Mouse (Mus musculus): ENCODE measurements around the gene Rapgef4.

Rapgef4 gene

DNA sequence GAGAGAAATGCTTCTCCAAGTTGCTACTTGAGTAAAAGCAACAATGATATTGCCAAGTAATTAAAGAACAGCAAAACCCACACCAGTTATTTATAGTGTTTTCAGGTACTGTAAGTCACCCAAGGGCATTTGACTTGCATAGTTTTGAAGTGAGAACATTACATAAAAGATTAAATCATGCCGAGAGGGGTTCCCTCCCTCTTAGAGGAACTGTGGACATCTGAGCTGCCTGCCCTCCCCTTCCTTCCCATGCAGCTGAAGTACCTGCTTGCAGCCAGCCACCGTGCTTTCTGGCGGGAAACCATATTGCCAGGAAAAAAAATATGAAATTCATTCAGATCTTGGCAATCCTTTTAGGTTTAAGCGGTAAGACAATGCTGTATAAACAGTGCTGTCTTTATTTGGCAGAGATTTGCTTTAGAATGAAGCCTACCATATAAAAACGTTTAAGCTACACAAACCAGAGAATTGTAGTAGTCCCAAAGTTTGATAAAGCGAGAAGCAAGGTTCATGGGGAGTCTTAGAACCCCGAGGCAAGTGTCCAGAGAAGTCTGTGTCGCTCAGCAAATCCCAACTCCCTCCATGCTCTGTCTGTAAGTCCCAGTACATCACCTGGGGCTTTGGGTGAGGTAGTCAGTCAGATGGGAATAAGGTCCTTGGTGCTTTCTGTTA, 174.2 kb downstream of the Rapgef4 start:
- DNase-seq: no peak

DNA sequence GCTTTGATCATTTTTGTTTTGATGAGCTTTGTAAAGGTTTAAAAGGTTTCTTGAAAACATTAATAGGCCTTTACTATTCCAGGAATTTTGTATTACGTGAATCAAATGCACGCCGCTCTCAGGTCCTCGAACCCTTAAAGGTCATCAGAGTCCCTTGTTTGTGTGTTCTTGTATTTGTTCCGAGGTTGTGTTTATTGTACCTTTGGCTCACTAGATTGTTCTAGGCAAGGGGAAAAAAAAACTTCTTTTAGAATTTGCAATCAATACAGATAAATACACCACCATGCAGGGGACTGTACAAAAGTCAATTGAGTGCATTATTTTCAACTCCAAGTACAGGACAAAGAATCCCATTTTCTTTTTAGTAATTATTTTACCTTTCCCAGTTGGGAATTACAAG, 175.4 kb downstream of the Rapgef4 start:
- no peak for DNase-seq

DNA sequence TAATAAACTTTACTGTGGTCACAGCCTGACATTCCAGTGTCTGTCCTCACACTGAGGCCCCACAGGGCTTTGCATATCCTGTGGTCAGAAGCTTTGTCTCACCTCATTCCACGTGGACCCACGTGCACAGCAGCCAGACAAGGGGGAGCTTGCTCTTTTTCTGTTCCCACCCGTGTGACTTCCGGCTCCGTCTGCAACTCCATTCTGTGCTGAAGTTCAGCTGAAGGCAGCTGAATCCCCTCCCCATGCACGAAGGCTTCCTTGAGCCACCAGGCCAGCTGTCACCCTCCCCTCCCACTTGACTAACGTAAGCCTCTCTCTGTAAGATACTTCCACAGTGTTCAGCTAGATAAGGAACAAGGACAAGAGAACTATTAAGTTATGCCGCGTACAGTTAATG, 176.5 kb downstream of the Rapgef4 start:
- DNase-seq: no peak

DNA sequence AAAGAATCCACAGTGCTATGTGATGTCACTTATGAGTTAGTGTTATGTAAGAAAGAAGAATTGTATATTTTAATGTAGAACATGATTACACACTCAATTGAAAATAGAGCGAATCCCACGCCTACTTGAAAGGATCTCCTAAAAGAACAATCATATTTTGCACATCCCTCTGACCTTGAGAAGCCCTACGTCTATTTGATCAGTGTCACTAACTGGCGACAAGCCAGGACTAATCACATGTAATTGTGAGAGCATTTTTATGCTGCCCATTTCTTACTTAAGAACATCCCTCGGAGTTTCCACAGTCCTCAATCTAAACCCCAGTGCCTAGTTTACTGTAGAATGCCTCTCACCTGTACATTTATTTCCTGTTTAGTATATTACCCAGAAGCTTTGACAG, 177.0 kb downstream of the Rapgef4 start:
- no peak for DNase-seq

DNA sequence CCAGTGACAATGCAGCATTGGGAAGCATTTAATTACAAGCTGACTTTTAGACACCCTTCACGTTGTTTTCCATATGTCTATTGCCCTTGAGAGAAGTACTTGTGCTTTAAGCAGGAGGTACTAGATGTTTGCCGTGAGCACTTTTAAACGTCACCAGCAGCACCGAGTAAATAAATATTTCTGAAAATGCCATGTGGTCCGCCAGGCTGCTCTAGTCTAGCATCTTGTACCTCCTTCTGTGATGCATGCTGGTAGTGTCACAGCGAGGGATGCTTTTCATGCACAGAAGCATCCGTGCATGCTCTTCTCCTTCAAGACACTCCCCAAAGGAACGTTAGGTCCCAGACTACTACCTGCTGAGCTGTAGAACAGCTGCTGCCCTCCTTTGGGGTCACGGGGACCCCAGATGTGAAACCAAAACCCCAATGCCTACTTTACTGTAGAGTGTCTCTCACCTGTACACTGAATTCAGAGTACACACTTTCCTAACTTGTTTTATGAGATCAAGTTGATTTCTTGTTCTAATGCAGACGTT, 177.7 kb downstream of the Rapgef4 start:
- no peak for DNase-seq

DNA sequence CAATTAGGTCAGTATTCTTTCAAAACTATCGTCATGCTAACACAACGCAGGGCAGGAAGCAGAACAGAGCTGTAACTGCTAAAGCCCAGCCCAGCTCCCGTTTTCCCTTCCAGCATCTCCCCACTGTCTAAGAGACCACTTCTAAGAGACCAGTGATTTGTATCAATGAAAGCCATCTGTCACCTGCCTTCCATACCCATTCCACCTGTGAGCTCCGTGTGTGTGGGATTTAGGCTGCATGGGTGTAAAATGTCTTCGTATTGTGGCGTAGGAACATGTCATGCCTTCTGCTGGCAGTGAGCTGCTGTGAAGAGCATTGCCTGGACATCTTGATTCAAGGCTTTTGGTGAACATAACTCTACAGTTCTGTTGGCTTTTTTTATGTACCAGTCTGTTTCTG, 178.2 kb downstream of the Rapgef4 start:
- no peak for DNase-seq

DNA sequence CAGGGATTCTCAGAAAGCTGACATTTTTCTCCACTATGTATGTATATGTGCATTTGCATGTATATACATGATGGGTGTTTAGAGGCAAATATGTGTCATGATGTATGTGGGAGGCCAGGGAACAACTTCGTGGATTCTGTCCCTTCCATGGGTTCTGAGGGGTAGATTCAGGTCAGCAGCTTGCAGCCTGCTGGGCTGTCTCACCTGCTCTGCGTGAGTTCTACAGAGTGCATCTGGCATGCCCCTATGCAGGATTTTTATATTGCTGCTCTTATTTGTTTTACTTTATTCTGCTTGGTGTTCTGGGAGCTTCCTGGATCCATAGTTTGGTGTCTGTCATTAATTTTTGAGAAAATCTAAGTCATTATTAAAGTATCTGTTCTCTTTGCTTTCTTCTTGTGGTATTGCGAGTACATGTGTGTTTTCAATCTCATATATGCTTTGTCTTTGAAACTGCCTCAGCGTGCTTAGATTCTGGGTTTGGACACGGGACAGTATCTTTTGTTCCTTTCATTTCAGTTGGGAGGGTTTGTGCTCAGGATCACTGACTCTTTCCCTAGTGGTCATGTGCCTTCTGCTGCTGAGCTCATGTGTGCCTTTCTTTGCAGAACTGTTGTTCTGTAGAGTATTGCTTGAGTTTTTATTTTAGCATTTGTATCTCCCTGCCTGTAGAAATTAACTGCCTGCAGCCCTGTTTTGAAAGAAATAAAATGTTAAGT, 184.3 kb downstream of the Rapgef4 start:
- peak; percentile 66 to 73 for DNase-seq

DNA sequence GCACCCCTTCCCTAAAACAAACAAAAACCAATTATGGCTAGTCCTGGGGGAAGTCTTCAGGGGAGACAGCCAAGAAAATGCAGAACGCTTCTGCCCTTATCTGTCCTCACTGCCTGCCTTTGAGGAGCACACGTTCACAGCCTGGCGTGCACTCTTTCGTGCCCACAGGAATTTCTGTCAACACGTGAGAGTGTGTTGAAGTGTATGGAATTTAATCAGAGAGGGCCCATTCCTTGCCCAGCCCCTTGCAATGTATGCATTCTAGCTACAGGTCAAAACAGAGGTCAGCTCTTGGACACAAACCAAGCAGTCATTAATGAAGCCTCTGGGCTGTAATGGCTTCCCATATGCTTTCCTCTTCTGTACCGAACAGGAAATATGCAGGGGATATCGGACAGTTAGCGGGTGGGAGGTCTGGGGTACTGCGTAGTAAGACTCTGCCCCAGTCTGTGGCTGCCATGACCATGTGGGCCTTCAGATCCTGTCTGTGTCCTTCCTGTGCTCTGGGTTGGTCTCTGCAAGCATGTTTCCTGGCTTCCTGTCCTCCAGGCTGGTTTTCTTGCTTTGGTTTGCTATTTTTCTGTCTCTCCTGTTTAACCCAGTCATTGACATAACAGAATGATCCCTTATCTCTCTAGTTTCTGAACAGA, 188.5 kb downstream of the Rapgef4 start:
- DNase-seq: no peak

DNA sequence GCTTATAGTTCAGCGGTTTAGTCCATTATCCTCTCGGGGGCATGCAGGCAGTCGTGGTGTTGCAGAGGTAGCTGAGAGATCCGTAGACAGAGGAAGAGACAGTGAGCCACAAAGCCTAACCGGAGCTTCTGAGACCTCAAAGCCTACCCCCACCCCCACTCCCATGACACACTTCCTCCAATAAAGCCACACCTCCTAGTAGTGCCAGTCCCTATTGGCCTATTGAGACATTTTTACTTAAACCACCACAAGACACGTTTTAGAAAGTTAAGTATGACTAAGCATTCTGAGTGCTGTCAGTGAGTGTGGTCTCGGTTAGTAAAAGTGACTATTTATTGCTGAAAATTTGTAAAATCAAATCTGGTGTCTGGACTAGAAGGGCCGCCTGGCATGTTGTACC, 189.5 kb downstream of the Rapgef4 start:
- DNase-seq: no peak

DNA sequence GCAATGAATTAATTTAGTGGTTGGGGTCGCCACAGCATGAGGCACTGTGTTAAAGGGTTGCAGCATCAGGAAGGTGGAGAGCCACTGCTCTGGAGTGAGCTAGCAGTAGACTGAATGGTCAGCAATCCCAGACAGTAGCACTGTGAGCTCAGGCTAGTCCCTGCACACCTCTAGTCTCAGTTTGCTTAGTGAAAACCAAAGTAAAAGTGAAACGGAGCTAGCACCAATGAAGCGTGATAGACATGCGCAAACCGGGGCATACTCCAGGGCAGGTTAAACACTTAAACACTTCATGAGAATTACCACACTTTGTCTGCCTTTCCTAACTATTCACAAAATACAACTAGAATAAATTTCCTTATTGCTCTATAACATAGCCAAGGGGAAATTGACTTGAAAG, 190.2 kb downstream of the Rapgef4 start:
- DNase-seq: no peak

DNA sequence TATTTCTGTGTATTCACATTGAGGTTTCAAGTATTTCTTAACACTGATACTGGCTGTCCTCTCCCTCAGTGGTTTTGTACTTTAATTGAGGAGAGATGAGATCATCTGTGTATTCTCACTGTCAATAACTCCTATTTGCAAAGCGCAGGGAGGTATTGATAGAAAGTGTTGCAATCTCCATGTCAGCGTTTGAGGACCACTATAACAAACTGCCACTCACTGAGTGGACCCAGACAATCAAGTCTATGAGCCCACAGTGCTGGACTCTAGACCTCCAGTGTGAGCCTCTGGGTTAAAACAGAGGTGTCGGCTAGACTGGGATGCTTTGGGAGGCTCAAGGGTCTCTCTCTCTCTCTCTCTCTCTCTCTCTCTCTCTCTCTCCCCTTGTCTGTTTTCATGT, 192.0 kb downstream of the Rapgef4 start:
- DNase-seq: no peak

DNA sequence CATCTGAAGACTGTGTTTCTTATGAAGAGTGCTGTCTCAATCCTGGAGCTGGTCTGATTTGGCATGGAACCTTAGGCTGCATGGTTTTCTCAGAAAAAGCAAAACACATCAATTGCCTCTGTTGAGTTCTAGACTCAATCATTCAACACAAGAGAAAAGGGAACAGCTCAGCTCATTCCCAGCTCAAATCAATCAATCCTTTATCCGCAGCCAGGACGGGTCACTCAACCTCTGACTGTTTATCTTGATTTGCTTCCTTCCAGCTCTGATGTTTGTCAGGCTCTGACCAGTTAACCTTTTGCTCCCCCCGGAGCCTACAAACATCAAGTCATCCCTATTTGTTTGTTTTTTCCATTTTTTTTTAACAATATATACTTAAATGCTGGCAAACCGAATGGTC, 192.8 kb downstream of the Rapgef4 start:
- DNase-seq: no peak

DNA sequence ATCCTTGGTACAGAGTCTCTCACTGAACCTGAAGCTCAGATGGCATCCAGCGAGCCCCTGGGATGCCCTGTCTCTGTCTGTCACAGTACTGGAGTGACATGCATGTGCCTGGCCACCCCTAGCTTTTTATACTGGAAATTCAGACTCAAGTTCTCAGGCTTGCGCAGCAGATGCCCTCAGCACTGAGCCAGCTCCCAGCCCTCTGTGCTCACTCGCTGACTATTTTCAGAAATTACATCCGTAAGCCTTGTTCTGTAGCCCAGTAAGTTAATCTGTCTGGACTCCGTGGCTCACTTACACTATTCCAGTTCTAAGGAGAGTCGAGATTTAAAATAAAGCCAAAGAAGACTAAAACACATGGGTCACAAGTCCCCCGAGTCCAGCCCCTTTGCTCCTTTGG, 194.5 kb downstream of the Rapgef4 start:
- peak in 1 of 2 experiments; percentile 45 for DNase-seq

DNA sequence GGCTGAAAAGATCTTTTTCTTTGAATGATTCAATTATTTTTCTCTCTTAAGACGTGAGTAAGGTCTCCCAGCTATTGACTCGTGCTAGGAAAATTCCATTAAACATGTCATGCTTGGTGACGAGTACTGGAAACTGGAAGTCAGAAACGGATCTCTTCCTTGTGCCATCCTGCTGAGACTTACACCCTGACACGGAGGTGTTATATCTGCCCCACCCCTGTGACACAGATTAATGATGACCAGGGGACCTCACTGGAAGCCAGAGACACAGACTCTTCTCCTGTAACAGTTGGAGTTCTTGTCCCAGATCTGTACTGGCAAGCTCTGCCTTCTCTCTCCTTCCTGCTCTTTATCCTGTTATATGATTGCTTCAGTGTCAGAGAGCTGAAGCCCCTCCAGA, 194.9 kb downstream of the Rapgef4 start:
- no peak for DNase-seq

DNA sequence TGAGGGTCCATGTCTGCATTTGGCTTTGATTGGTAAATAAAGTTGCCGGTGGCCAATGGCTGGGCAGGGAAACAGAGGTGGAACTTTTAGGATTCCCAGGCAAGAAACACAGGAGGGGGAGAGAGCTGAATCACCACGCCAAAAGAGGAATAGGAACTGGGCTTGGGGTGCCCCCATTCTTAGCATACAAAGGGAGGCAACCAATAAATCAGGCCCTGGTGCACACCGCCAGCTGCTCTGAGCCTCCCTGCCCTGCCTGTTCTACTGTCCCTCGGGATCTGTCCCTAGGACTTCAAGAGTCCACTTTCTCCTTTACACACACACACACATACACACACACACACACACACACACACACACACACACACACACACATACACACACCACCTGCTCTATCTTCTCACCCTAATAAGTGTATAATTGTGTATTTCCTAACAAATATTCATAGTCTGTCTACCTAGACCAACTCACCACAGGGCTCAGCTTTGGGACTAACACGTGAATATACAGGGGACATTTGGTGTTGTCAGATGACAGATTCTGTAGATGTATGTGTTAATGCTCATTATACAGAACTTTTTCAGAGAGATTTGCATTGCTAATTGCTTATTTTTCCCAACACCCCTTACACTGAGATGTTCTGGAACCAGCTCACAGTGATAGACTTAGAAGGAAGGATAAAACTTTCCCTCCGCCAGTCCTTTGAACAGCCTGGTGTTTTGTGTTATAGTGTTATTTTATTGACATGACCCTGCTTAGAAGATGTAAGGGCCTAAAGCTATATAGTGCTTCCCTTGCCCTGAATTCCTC, 196.4 kb downstream of the Rapgef4 start:
- no peak for DNase-seq

DNA sequence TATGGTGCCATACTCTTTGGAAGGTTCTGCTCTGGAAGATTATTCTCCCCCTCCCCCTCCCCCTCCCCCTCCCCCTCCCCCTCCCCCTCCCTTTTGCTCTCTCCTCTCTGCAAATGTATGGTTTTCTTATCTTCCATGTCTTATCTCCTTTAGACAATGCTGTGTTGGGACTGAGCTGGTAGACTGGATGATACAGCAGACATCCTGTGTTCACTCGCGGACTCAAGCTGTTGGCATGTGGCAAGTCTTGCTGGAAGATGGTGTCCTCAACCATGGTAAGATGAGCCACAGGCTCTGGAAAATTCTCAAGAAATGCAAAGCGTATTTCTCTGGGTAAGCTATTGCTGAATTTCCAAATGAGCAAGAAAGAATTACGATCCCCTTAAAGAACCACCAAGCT, 197.0 kb downstream of the Rapgef4 start:
- no peak for DNase-seq

DNA sequence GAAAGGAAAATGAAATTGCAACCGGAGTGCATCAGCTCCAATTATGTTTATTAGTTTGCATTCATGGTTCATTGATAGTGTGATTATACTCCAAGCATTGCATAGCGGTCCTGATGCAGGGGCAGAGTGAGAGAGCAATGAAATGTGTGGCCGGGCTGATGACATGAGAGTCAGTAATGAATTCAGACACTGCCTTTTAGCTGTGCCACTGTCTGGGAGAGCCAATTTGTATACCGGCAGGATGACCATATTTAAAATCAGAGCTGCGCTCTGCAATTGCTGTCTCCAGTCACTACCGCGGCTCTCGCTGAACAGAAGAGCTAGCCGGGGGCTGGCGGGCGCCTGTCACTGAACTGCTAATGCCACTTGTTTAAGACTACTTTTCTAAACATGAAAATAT, 197.5 kb downstream of the Rapgef4 start:
- DNase-seq: no peak

DNA sequence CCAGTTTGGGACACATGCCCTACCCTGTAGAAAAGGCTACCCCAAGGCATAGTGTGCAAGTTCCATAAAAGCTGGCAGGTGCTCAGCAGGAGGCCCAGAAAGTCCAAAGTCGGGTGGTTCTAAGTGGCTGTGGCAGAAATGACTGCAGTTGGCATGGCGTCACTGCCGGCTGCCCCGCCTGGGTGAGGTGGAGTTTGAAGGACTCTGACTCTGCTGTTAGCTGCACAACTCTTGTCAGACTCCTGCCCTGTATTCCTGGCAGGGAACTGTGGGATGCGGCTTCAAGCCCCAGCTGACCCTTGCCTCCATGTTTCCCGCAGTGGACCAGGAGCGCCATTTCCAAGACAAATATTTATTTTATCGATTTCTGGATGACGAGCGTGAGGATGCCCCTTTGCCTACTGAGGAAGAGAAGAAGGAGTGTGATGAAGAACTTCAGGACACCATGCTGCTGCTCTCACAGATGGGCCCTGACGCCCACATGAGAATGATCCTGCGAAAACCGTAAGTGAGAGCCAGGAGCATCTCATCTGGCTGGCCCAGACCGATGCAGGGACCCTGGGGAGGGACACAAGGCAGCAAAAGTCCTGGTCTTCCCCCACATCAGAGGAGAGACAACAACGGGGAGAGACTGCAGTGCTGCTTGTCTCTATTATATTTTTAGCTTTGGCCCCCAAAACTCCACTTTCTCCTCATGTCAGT, 198.7 kb downstream of the Rapgef4 start:
- DNase-seq: no peak

DNA sequence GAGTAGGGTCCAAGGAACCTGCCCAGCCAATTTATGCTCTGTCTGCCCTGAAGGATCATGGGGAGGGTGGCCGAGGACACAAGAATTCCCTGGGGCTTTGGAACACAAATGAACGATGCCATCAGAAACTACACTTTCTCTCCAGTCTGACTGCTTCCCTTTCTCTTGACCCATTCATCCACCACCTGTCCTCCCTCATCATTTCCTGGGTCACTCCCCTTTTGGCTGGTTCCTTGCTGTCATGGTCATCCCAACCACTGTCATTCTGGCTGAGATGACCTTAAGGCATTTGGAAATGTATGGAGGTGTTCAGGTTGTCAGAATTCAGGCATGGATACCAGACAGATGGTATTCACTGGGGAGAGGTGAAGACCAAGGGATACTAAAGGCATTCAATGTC, 200.4 kb downstream of the Rapgef4 start:
- no peak for DNase-seq

DNA sequence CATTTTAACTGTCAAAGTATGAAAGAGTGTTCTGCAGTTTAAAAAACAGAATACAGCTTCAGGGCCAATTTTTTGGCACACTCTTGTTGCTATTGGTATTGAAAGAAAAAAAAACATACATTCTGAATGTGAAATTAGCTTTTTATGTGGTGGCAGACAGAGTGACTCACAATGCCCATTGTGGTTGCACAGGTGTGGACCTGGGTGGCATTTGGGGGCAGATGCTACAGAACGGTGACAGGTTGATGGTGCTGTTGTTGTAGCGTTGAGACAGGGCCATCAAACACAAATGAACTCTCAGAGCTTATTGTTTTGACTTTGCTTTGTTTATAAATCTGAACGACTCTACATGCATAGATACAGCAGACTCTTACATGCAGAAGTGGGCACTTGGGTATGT, 202.7 kb downstream of the Rapgef4 start:
- no peak for DNase-seq

DNA sequence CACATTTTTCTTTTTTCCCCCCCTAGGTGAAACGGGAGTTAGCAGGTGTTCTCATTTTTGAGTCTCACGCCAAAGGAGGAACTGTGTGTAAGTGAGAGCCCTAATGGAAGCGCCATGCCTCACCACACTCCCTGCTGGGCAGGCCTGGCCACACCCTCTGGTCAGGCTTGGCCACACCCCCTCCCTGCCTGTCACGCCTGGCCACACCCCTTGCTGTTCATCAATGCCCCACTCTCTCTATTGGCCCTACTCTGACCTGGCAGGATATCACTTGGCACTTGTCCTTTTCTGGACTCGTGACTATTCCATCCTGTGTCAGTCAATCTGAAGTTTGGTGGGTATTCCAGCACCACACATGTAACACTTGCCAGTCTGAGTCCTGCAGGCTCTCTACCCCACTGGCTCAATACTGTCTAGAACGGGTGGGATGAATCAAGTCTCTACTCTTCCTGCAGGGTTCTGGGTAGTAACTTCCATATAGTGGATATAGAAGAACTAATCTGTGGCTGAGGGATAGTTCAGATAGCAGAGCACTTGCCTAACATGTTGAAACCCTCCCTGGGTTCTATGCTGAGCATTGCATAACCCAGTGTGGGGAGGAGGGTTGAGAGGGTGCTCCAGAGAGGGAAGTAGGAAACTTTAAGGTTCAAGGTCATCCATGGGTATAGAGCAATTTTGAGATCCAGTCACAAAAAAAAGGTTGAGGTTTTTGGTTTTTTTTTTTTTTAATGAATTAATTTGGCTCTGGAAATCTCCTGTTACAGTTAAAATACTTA, 215.3 kb downstream of the Rapgef4 start:
- DNase-seq: peak; percentile 18 to 34

DNA sequence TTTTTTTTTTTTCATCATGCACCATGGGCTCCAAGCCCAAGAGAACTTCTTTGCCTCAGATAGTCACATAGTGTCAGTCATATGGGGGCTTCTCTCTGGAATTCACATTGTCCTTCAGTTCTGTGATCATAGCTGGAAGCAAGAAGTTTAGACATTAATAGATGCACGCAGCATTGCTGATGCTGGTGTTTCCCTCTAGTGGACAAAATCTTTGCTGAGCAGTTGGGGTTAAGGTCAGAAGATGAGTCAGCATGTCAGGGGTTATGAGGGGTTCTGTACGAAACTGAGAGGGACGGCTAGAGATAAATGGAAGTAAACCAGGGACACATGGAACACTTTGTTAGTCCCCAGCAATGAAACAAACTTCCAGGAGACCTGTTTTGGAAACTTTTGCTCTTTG, 216.0 kb downstream of the Rapgef4 start:
- no peak for DNase-seq

Measured in cerebellum, postnatal 25 days (tissue).